Mouse (Mus musculus): ENCODE data around the gene Ftl1-ps1. TPM values are rescaled to one million over a fixed set of nuclear protein-coding genes. Genes with fewer than 3 reads are reported as not detected.

Ftl1-ps1 gene
- polyA plus RNA-seq, 2 experiments, result 43.4 to 88.3 TPM

DNA sequence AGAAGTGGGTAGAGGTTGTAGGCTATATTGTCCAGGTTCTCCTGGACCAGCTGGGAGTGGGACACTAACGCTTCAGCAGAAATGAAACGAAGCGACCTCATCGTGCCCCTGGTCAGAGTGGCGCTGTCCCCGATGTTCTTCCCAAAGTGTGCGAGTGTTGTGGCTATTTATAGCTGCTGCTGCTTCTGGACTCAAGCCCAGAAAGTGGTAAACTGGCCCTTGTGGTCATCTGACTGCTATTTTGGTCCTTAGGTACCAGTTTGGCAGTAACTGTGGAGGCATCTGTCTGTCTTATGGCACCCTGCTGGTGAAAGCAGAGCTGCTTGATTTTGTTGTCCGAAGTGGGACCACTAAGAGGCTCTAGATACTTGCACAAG, 35.6 kb upstream of the Ftl1-ps1 start, which contains the start of gene Lrrc14b:
Gene Lrrc14b (minus strand): TSS at position 147 of the 377 bp plus-strand sequence.
- no peak within 1 kb of the TSS for H3K4me3 ChIP-seq (ENCODE audit: insufficient read depth in 1 of 2, low read depth in 2 of 2, low read length in 2 of 2)
- DNase-seq (ENCODE audit: low read depth in 3 of 3, low spot score in 3 of 3) (no peak), ATAC-seq (ENCODE audit: insufficient read depth) (no peak)
- TF ChIP-seq EP300 (IDR thresholded peaks at IDR 0.05; ENCODE audit: low read depth) (no peak), CTCF (IDR thresholded peaks at IDR 0.05; ENCODE audit: low read depth) (no peak)
- no peaks in the 10 kb centered on the region for H3K4me1 ChIP-seq (replicated peaks; ENCODE audit: control insufficient read depth in 2 of 2, insufficient read depth in 2 of 2, low read length in 1 of 2)
- no peaks in the 10 kb centered on the region for H3K27me3 ChIP-seq (ENCODE audit: control insufficient read depth, insufficient read depth, low read length)
- H3K36me3 ChIP-seq (replicated peaks; ENCODE audit: control insufficient read depth, insufficient read depth, low read depth), result peaks cover 5% of the 10 kb centered on the region; the same call in 1 of the 2 replicates
- 59% methylated on average over 8 of the region's 8 CpGs for WGBS (ENCODE audit: insufficient replicate concordance)
- no peak within 1 kb of the TSS for H3K4me2 ChIP-seq (ENCODE audit: low read depth)
- H3K9me3 ChIP-seq (ENCODE audit: control insufficient read depth, low read length), result no peaks in the 10 kb centered on the region
- no peak within 1 kb of the TSS for H3K9ac ChIP-seq (replicated peaks)
- no peak within 1 kb of the TSS for H3K27ac ChIP-seq

GRCm38 (mm10) chr13:74381533-74382276, 17.8 kb upstream of the Ftl1-ps1 start:
- Histone ChIP-seq H3K27me3 (ENCODE audit: control insufficient read depth, insufficient read depth, low read length) (no peaks in the 10 kb centered on the region), H3K27ac (no peak overlapping the region), H3K4me2 (ENCODE audit: low read depth) (no peak overlapping the region), H3K4me3 (ENCODE audit: insufficient read depth in 1 of 2, low read depth in 2 of 2, low read length in 2 of 2) (no peak overlapping the region), H3K4me1 (replicated peaks; ENCODE audit: control insufficient read depth in 2 of 2, insufficient read depth in 2 of 2, low read length in 1 of 2) (no peaks in the 10 kb centered on the region), H3K36me3 (replicated peaks; ENCODE audit: control insufficient read depth, insufficient read depth, low read depth) (no peaks in the 10 kb centered on the region), H3K9ac (replicated peaks) (no peak overlapping the region), H3K9me3 (ENCODE audit: control insufficient read depth, low read length) (no peaks in the 10 kb centered on the region)
- 62% methylated on average over 10 of the region's 10 CpGs for WGBS (ENCODE audit: insufficient replicate concordance)
- DNase-seq (ENCODE audit: low read depth in 3 of 3, low spot score in 3 of 3) (no peak), ATAC-seq (ENCODE audit: insufficient read depth) (no peak)
- TF ChIP-seq EP300 (IDR thresholded peaks at IDR 0.05; ENCODE audit: low read depth), result no peak
- TF ChIP-seq CTCF (IDR thresholded peaks at IDR 0.05; ENCODE audit: low read depth), result no peak

DNA sequence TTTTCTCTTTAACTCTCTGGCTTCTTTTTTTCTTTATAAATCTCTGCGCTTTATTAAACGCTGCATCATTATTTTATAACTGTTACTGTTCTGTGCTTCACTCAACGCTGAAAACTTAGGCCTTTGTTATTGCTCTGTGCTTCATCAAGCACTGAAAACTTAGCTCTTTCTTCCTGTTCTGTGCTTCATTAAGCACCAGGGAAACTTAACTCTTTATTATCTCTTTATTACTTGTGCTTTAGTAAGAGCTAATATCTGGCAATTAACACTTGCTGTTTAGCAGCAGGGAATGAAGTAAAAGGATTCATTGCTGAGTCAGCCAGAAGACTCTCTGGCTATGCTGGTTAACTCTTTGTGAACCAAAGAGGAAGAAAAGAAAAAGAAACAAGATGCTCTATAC, 17.2 kb upstream of the Ftl1-ps1 start:
- no peak overlapping the region for H3K4me3 ChIP-seq (ENCODE audit: insufficient read depth in 1 of 2, low read depth in 2 of 2, low read length in 2 of 2)
- no peak overlapping the region for H3K4me2 ChIP-seq (ENCODE audit: low read depth)
- DNase-seq (ENCODE audit: low read depth in 3 of 3, low spot score in 3 of 3) (no peak), ATAC-seq (ENCODE audit: insufficient read depth) (no peak)
- WGBS (ENCODE audit: insufficient replicate concordance), result 61% methylated on average over 3 of the region's 3 CpGs
- H3K4me1 ChIP-seq (replicated peaks; ENCODE audit: control insufficient read depth in 2 of 2, insufficient read depth in 2 of 2, low read length in 1 of 2), result no peaks in the 10 kb centered on the region
- no peak overlapping the region for H3K27ac ChIP-seq
- H3K9ac ChIP-seq (replicated peaks), result no peak overlapping the region
- H3K36me3 ChIP-seq (replicated peaks; ENCODE audit: control insufficient read depth, insufficient read depth, low read depth), result no peaks in the 10 kb centered on the region
- TF ChIP-seq CTCF (IDR thresholded peaks at IDR 0.05; ENCODE audit: low read depth) (no peak), EP300 (IDR thresholded peaks at IDR 0.05; ENCODE audit: low read depth) (no peak)
- H3K9me3 ChIP-seq (ENCODE audit: control insufficient read depth, low read length), result no peaks in the 10 kb centered on the region
- no peaks in the 10 kb centered on the region for H3K27me3 ChIP-seq (ENCODE audit: control insufficient read depth, insufficient read depth, low read length)

GRCm38 (mm10) chr13:74389730-74390129, 9.8 kb upstream of the Ftl1-ps1 start:
- no peak for TF ChIP-seq EP300 (IDR thresholded peaks at IDR 0.05; ENCODE audit: low read depth)
- TF ChIP-seq CTCF (IDR thresholded peaks at IDR 0.05; ENCODE audit: low read depth), result no peak
- H3K27me3 ChIP-seq (ENCODE audit: control insufficient read depth, insufficient read depth, low read length), result no peaks in the 10 kb centered on the region
- H3K4me1 ChIP-seq (replicated peaks; ENCODE audit: control insufficient read depth in 2 of 2, insufficient read depth in 2 of 2, low read length in 1 of 2), result no peaks in the 10 kb centered on the region
- peak overlapping the region in 1 of 2 experiments; percentile 59; a peak in 1 of 4 replicates for H3K4me3 ChIP-seq (ENCODE audit: insufficient read depth in 1 of 2, low read depth in 2 of 2, low read length in 2 of 2)
- no peak overlapping the region for H3K27ac ChIP-seq
- DNase-seq (ENCODE audit: low read depth in 3 of 3, low spot score in 3 of 3) (no peak), ATAC-seq (ENCODE audit: insufficient read depth) (no peak)
- no peak overlapping the region for H3K9ac ChIP-seq (replicated peaks)
- H3K36me3 ChIP-seq (replicated peaks; ENCODE audit: control insufficient read depth, insufficient read depth, low read depth), result no peaks in the 10 kb centered on the region
- H3K9me3 ChIP-seq (ENCODE audit: control insufficient read depth, low read length), result no peaks in the 10 kb centered on the region
- H3K4me2 ChIP-seq (ENCODE audit: low read depth), result peak overlapping the region; percentile 61
- WGBS (ENCODE audit: insufficient replicate concordance), result 49% methylated on average over 6 of the region's 6 CpGs

DNA sequence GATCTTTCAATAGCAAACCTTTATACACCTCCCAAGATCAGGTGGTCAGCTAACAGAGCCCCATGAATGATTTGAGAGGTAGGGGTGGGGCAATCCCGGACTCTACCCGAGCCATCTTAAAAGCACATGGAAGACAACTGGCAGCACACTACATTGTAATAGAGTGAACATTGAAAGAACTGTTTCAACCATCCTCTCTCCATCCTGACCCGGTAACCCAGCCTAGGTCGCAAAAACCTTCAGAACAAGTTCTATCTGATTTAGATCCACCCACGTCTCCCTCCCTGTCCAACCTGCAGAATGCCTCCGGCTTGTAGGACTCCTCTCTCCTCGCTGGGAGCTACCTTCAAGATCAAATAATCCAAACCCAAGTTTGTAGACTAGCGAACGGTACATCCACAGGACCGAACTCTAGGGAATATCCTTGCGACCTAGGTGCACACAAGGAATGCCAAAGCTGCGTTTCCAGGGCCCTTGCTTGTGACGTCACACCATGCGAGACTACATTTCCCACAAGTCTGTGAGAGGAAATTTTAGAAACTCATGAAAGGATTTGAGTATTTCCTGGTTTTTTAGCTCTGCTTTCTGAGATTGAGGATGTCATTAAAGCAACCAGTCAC, 9.0 kb upstream of the Ftl1-ps1 start, which contains the start of gene Zfp72:
Gene Zfp72 (minus strand): TSS at position 466 of the 620 bp plus-strand sequence.
- Histone ChIP-seq H3K9ac (replicated peaks) (peak within 1 kb of the TSS; percentile 47), H3K27ac (no peak within 1 kb of the TSS), H3K9me3 (ENCODE audit: control insufficient read depth, low read length) (no peaks in the 10 kb centered on the region), H3K4me3 (ENCODE audit: insufficient read depth in 1 of 2, low read depth in 2 of 2, low read length in 2 of 2) (peak within 1 kb of the TSS; percentile 59 to 98), H3K27me3 (ENCODE audit: control insufficient read depth, insufficient read depth, low read length) (no peaks in the 10 kb centered on the region), H3K4me1 (replicated peaks; ENCODE audit: control insufficient read depth in 2 of 2, insufficient read depth in 2 of 2, low read length in 1 of 2) (no peaks in the 10 kb centered on the region), H3K36me3 (replicated peaks; ENCODE audit: control insufficient read depth, insufficient read depth, low read depth) (no peaks in the 10 kb centered on the region), H3K4me2 (ENCODE audit: low read depth) (peak within 1 kb of the TSS; percentile 61)
- ATAC-seq (ENCODE audit: insufficient read depth) (peak; percentile 56; the same call in 1 of the 2 replicates), DNase-seq (ENCODE audit: low read depth in 3 of 3, low spot score in 3 of 3) (peak; percentile 23 to 29 (median 28))
- WGBS (ENCODE audit: insufficient replicate concordance), result 1% methylated on average over 14 of the region's 14 CpGs
- TF ChIP-seq EP300 (IDR thresholded peaks at IDR 0.05; ENCODE audit: low read depth) (no peak), CTCF (IDR thresholded peaks at IDR 0.05; ENCODE audit: low read depth) (no peak)
